Mouse (Mus musculus) ES-Bruce4 (cell line): ENCODE data around the gene Dnmt1.

Source experiments
- CTCF ChIP-seq: IDR thresholded peaks from one replicate; pipeline ENCODE4 v1.8.1; 2011; ENCODE audit warnings: low read depth, low read length
- POLR2A ChIP-seq: IDR thresholded peaks from one replicate; pipeline ENCODE4 v1.8.1; 2011; ENCODE audit warnings: low read length; ENCODE audit not compliant: insufficient read depth

DNA sequence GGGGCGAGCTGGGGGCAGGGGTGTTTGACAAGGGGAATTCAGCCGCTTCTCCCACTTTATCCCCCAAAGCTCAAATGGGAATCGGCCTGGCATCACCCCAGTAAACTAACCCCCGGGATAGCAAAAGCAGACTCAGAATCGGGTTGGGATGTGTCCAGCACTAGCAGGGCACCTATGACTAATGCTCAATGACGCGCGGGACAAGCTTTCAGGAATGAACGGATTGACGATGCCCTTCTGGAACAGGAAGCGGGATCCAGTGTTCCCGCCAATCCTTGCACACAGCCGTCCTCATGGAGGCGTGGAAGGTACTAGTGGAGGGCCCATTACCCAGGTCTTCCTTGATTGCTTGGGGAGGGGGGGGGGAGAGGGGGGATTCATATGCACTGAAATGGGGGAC, 8.2 kb downstream of the Dnmt1 start:
- no peak for TF ChIP-seq CTCF
- TF ChIP-seq POLR2A = no peak
